Mouse (Mus musculus) urinary bladder, postnatal 36 days (tissue): ENCODE measurements around the gene Fem1b.
"Not testable (repeated sequence)": the region's sequence is repeated elsewhere in the genome, so short reads cannot be mapped to it uniquely, and the experiment has no call there.

ENCODE experiments used
- DNase-seq, 2 experiments: peaks; one replicate each; pipeline ENCODE4 v3.0.0; 2022; ENCODE audit warnings: low spot score in 2 of 2, mixed read lengths in 1 of 2

Fem1b gene

DNA sequence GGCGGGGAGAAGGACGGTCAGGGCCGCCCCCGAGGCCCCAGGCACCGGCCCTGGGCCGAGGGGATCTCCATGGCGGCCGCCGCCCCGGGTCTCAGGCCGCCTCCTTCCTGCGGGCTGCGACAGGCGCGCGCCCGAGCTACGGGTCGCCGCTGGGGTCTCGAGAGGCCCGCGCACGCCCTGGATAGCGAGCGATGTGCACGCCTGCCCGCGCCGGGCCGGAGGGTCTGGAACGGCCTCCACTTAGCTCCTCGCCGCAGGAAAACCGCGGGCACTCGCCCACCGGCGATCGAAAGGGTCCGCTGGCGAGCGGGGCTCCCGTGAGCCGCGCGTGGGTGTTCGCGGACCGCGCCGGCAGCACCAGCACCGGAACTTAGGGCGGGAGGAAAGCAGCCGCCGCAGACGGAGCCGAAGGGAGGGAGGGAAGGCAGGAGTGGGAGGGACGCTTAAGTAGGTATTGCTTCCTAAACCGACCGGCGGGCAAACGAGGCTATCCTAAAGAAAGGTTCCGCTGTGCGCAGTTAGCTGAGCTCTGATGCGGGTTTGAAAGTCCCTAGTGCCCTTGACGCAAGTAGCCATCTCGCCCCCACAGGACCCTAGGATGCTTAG lies at the start of gene Fem1b:
Gene Fem1b, minus strand, starts transcription at position 419 of the 606 bp plus-strand sequence.
- peak; percentile 86 to 88 for DNase-seq

DNA sequence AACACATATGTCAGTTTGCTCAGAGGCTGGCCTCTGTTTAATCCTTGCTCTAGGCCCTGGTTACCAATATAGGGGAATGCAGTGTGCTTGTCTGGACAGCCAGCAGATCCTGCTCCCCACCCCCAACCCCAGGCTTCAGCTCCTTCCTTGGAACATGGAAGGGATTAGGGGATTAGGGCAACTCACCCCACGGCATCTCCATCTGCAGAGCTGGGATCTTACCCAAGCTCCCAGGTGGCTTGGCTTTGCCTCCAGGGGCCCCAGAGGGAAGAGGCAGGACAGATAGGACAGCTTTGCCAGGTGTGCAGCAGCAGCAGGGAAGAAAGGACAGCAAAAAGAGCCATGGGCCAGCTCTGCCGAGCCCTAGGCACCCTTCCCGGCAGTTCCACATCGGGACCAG lies 49.1 kb upstream of the Fem1b start:
- no peak for DNase-seq

DNA sequence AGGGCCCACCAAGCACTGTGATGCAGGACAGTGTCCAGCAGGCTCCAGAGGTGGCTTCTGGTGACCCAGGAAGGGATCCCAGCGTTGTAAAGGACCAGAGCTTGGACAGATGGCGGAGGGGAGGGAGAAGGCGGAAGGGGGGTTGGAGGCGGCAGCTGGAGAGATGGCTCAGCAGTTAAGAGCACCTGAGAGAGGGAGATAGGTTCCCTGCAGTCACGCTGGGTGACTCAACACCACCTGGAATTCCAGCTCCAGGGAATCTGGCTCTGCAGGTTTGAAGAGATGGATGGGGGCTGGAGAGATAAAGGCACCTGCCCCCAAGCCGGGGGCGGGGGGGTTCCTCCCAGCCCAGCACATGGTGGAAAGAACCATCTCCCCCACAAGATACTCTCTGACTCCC lies 48.4 kb upstream of the Fem1b start:
- DNase-seq = not testable (repeated sequence)

DNA sequence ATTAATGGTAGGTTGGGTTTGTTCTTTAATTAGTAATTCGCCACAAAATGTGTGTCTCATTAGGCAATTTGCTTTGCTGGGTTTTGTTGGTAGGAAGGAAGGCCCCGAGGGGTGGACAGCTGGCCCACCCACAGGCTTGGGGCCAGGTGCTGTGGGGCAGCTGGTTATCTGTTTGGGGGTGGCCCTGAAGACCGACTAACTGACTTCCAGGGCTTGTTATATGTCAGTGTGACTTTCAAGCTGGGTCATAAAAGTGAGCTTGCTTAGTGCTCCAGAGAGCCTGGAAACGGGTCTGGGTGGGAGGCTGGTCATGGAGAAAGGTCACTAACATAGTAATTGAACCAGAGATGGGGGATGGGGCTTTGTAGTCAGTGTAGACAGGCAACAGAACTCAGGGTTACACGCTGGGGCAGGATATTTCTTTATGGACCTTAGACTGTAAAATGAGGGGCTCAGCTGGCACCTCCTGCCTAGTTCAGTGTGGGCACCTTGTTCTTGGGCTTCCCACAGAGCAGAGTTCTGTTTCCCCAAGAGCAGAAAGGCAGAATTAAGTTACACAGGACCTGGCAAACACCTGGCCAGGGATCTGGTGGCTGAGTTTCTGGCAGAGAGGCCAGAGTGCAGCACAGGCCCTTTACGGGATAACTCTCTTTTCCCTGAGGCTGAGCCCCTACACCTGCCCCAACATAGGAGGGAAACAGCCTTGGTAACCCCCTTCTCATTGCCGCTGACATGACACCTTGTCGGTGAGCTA lies 46.7 kb upstream of the Fem1b start:
- DNase-seq = no peak

DNA sequence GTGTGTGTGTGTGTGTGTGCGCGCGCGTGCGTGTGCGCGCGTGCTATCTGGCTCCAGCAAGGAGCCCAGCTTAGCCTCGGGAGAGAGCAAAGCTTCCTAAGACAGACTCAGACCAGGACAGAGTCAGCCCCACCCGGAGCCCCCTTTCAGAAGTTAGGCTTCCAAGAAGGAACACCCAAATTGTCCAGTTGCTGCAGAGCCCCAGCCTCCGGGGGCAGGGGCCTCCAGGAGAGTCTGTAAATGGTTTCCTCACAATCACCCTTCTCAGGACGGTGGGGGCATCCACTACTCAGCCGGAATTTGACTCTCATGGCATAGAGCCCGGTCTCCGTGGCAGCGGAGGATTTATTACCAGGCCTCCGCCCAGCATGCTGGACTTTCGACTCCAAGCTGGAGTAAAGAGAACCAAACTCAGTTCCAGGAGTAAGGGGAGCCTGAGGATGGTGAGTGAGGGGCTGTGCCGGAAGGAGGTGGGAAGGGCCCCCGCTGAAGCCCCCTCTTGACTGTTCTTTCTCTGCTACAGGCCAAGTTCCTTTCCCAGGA lies 46.1 kb upstream of the Fem1b start, which contains the start of gene Calml4:
Gene Calml4, plus strand, starts transcription at position 362 of the 543 bp plus-strand sequence.
- peak; percentile 69 to 83 for DNase-seq

DNA sequence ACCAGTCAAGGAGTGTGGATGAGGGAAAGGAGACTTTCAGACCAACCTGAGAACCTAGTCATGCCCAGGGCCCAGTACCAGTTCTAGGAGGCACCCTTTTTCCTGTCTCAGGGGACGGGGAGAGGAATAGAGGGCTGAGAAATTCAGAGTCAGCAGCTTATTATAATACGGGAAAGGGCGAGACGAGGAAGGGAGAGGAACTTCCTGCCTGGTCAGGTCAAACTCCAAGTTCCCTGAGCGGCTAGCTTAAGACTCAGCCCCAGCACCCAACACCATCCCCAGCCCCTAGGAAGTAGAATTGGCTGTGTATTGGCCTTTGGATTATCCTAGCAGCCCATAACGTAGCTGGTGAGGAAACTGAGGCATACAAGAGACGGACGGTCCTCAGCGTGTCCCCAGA lies 45.5 kb upstream of the Fem1b start:
- DNase-seq = no peak

DNA sequence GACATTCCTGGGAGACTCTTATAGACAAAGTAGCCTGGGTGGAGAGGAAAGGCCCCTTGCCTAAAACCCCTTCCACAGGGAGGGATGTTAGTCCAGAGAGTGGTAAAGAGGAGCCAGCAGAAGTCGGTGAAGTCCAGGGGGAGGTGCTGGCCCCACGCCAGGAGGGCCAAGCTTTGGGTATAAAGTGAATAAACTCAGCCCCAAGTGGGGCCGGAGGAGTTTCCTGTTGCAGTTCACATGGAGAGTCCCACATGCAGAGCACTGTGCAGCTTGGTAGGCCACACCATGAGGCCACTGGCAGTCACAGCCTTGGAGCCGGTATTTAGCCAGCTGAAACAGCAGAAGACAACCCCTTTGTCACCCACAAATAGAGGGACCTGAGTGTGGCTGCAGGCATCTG lies 42.7 kb upstream of the Fem1b start:
- no peak for DNase-seq

DNA sequence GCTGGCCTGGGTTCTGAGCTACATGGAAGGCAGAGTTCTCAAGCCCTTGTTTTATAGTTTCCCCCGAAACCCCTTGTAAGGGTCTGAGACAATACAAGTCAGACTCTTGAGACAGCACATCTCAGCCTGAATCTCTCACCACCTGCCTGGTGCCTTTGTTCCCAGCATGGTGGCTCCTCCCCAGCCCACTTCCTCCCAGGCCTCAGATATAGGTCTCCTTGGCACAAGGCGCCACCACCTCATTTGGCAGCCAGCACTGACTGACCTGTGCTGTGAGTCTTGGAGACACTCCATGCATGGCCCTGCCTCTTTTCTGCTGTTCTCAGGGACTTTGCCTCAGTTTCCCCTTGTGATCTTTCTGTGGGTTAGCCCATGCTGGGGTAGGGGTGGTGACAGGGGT lies 39.8 kb upstream of the Fem1b start:
- no peak for DNase-seq

DNA sequence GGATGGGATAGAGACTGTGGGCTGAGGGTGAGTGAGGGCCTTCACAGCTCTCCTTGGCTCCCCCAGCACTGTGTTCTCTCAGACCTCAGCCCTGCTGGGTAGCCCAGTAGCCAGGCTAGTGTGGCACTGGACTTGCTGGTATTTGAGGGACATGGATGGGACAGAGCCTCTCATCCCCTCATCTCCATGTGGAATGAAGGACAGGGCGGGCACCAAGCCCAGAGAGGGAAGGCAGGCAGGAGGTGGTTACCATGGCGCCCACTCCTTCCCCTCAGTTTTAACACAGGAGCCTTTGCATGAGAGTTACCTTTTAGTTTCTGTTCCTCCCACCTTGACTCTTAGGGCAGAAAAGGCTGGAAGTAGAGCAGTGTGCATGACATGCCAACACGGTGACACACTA lies 36.9 kb upstream of the Fem1b start:
- no peak for DNase-seq

DNA sequence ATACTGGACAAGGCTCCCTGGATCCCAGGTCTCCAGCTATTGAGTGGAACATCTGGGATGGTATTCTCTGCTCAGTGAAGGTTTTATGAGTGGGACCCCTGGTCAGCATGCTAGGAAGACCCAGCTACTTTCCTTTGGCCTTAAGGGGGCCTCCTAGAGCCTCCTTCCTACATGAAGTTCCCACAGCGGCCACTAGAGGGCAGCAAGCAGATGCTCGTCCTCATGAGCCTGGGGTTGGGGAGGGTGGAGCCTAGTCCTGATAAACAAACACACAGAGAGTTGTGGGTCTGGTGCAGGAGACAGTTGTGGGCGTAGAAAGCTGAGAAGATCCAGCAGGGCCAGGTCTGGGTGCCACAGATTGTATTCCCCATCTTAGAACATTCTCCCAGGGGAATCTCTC lies 36.0 kb upstream of the Fem1b start:
- DNase-seq = peak; percentile 74 to 84

DNA sequence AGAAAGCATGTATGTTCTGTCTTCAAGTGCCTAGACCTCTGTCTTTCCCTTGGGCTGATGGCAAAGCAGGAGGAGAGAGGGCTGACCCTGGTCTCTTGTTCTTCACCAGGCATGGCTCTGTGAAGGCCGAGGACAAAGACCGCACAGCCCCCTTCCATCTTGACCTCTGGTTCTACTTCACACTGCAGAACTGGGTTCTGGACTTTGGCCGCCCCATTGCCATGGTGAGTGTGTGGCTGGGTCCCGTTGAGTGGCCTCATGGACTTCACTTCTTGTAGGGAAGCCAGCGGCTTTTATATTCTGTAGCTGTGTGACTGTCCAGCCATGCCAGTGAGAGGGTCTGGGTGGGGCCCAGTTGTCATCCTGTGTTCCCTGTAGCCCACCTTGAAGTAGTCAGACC lies 32.7 kb upstream of the Fem1b start:
- DNase-seq = no peak

DNA sequence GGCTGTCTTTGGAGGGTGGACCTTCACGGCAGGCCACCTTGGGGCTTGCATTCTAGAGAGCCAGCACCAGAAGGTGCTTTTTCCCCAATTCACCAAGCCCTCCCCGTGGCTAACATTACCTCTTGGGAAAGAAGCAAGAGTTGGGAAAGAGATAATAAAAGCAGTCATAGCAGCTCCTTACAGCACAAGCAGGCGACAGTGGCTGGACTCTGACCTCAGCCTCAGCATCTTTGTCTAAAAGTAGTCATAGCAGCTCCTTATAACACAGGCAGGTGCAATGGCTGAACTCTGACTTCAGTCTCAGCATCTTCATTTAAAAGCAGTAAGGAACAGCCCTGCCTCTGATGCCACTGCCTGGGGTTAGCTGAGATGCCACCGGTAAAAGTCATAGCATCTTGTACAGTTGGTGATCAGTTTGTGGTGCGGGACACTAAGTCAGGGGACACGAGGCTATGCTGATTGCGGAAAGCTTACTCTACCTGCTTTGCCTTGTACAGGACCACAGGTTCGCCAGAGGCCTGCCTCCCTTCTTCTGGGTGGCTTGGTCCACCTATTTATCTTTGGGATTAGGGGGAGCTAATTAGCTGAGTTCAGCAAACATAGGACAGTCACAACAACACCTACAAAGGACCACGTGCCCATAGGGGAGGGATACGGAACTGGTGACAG lies 31.8 kb upstream of the Fem1b start:
- no peak for DNase-seq

DNA sequence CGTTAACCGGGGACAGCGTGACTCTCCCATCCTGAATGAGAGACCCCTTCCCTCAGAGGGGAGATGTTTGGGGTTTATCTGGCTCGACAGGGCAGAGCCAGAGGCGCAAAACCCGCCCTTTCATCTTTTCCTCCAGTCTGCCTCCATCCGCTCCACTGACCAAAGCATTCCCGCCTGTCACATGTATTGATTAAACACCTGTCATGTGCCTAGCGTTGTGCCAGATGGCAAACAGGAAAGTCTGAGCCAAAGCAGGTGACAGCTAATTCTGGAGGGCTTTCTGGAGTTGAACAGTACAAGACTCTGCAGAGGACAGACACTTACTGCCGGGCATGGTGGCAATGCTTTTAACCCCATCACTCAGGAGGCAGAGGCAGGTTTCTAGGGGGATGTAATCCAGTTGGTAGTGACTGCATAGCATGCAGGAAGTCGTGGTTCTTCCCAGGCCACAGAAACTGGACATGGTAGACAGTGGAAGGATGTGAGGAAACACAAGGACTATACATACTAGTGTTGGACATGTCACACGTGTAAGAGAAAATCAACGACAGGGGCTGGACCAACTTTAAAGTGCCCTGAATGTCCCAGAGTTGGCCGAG lies 27.5 kb upstream of the Fem1b start:
- DNase-seq = no peak

DNA sequence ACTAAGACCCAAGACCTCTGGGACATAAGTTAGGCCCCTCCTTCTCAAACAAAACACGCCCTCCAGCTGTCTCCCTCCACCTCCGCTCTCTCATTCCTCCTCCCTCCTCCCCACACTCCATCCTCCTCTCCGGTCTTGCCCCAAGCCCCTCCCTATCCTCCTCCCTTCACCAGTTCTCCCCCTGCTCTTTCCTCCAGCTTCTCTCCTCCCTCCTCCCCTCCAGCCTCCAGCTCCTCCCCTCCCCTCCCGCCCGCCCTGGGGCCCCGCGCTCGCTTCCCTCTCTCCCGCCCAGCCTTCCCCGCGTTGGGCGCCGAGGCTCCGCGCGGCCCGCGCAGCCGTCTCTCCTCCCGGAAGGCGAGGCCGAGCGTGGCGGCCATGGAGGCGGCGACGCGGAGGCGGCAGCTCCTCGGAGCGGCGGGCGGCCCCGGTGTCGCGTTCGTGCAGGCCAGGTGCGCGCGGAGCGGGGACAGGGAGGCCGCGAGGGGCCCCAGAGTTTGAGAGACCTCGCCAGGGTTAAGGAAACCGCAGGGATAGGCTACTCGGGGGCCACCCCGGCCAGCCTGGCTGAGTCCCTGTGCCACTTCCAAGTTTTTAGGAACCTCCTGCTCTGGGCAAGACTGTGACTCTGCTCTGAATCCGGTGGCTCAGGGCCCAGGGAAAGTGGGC lies 26.9 kb upstream of the Fem1b start, which contains the start of gene Cln6:
Gene Cln6, plus strand, starts transcription at position 280 of the 666 bp plus-strand sequence.
- peak; percentile 60 to 73 for DNase-seq

DNA sequence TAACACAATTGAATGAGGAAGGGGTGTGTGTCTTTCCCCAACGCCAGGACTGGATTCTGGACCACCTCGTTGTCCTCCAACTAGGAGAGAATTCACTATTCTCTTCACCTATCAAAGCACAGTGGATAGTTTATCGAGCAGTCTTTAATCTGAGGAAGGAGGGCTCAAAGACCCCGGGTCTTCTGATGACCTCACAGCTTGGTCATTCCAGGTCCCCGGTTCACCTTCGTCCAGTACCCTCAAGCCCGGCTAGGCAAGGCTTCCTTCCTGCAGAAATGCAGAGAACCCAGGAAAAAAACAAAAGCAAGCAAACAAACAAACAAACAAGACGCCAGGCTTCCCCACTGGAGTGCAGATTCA lies 26.4 kb upstream of the Fem1b start:
- no peak for DNase-seq

DNA sequence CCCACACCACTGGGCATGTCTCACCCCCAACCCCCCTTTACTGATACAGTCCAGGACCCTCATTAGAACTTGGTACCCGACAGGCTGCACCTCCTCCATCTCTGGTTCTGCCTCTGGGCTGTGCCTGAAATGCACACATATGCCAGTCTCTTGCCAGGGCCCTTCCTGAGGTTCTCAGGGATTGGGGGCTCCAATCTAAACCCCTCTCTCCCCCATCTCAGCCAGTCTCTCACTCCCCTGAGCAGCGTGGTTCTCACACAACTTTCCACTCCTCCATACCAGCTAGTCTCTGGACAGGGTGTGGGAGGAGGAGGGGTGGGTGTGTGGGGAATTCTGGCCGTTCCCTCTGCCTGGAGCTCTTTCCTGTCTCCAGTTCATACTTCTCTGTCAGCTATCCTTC lies 25.9 kb upstream of the Fem1b start:
- no peak for DNase-seq

DNA sequence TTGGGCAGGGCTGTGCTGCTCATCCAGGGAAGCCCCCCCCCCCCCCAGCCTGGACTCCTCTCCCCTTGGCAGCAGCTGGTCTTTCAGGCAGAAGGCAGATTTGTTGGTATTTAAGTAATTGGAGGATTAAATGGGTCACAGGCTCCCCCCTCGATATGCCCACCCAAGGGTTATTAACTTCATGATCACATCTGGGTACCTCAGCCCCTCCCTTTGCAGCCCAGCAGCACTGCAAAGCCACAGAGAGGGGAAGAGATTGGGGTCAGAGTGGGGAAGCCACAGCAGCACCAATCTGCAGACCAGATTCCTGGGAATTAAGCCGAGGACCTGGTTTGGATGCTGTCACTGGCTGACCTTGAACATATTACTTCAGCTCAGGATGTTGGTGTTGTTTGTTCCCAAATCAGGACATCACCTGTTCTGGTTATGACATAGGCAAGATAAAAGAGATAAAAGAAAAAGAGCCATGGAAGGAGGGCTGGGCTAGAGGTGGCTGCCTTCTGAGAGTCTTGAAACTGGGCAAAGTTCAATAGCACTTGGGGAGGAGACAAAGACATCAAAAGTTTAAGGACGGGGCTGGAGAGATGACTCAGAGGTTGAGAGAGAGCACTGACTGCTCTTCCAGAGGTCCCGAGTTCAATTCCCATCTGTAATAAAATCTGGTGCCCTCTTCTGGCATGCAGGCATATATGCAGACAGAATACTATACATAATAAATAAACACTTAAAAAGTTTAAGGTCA lies 24.1 kb upstream of the Fem1b start:
- DNase-seq = no peak

DNA sequence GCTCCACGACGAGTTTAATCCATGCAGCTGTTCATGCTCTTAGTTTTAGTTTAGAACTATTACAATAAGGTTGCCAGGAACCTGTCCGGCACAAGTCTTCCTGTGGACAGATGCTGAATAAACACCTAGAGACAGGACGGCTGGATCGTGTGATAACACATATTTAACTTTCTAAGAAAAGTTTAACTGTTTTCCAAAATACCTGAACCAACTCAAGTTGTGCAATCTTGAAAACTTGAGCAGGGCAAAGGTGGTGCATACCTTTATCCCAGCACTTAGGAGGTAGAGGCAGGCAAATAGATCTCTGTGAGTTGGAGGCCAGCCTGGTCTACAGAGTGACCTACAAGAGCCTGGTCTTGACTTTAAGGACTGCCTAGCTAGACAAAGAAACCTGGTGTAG lies 23.2 kb upstream of the Fem1b start:
- DNase-seq = no peak

DNA sequence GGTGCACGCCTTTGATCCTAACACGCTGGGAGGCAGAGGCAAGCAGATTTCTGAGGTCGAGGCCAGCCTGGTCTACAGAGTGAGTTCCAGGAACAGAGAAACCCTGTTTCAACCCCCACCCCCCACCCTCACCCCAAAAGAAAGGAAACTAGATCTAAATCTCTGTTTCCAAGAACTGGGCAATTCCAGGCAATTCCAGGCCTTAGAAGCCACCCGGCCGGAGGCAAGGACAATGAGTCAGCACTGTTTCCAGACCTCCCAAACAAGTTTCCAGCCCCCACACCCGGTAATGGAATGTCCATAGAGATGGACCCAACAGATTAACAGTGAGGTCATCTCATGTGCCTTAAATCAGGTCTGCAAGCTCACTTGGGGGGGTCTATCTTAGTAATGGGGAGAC lies 18.1 kb upstream of the Fem1b start:
- no peak for DNase-seq

DNA sequence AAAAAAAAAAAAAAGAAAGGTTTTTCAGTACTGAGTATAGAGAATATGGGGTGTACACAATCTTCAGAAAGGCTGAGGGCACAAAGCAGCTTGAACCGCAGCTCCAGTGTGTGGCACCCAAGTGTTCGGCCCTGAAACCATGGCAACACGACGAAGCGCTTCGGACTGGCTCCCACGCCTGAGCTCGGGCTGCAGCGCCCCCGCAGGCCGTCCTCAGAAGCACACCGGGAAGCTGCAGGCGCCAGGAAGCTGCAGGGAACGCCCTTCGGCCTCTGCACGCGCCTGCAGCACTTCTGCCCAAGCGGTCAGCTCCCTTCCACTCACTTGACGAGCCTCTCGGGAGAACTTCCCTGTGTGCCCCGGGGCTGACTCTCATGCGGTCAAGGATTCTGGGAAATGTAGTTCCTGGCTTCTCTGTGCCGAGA lies 16.9 kb upstream of the Fem1b start:
- peak; percentile 92 to 96 for DNase-seq
